Mouse (Mus musculus): ENCODE measurements around the gene Macf1. TPM values are rescaled to one million over a fixed set of nuclear protein-coding genes. Genes with fewer than 3 reads are reported as not detected.
"Not testable (repeated sequence)": the region's sequence is repeated elsewhere in the genome, so short reads cannot be mapped to it uniquely, and the experiment has no call there.

The Macf1 gene
- polyA plus RNA-seq, 1 experiment from 2014 or later: 120 TPM

GRCm38 (mm10) chr4:123328946-123329345 lies 355.2 kb downstream of the Macf1 start:
- H3K9me3 ChIP-seq (ENCODE audit: control insufficient read depth, low read length): no peaks in the 10 kb centered on the region
- H3K27ac ChIP-seq: no peak overlapping the region
- no peak for DNase-seq (ENCODE audit: low spot score)
- H3K4me3 ChIP-seq (replicated peaks; ENCODE audit: low read length): no peak overlapping the region
- no peaks in the 10 kb centered on the region for H3K27me3 ChIP-seq (ENCODE audit: control insufficient read depth, insufficient read depth, low read length)
- H3K36me3 ChIP-seq (replicated peaks; ENCODE audit: control insufficient read depth, insufficient read depth): no peaks in the 10 kb centered on the region
- no peak overlapping the region for H3K9ac ChIP-seq
- whole genome bisulfite sequencing: 71% methylated on average over 6 of the region's 6 CpGs
- H3K4me1 ChIP-seq (replicated peaks; ENCODE audit: control insufficient read depth, insufficient read depth, low read length): no peaks in the 10 kb centered on the region
- no peak overlapping the region for H3K4me2 ChIP-seq (replicated peaks)
- no peak for ATAC-seq (ENCODE audit: low FRiP score)

GRCm38 (mm10) chr4:123327630-123328029 lies 356.5 kb downstream of the Macf1 start:
- Histone ChIP-seq H3K9ac (no peak overlapping the region), H3K4me1 (replicated peaks; ENCODE audit: control insufficient read depth, insufficient read depth, low read length) (no peaks in the 10 kb centered on the region), H3K9me3 (ENCODE audit: control insufficient read depth, low read length) (no peaks in the 10 kb centered on the region), H3K4me3 (replicated peaks; ENCODE audit: low read length) (no peak overlapping the region), H3K36me3 (replicated peaks; ENCODE audit: control insufficient read depth, insufficient read depth) (no peaks in the 10 kb centered on the region), H3K4me2 (replicated peaks) (no peak overlapping the region), H3K27me3 (ENCODE audit: control insufficient read depth, insufficient read depth, low read length) (peaks cover 7% of the 10 kb centered on the region; the same call in 1 of the 2 replicates), H3K27ac (no peak overlapping the region)
- ATAC-seq (ENCODE audit: low FRiP score) (no peak), DNase-seq (ENCODE audit: low spot score) (no peak)
- 61% methylated on average over 3 of the region's 3 CpGs for WGBS

- Histone ChIP-seq H3K9ac (no peak overlapping the region), H3K27me3 (ENCODE audit: control insufficient read depth, insufficient read depth, low read length) (peaks cover 14% of the 10 kb centered on the region; the same call in 1 of the 2 replicates), H3K4me3 (replicated peaks; ENCODE audit: low read length) (no peak overlapping the region), H3K4me2 (replicated peaks) (no peak overlapping the region), H3K9me3 (ENCODE audit: control insufficient read depth, low read length) (no peaks in the 10 kb centered on the region), H3K27ac (no peak overlapping the region), H3K4me1 (replicated peaks; ENCODE audit: control insufficient read depth, insufficient read depth, low read length) (no peaks in the 10 kb centered on the region), H3K36me3 (replicated peaks; ENCODE audit: control insufficient read depth, insufficient read depth) (no peaks in the 10 kb centered on the region)
- 75% methylated on average over 3 of the region's 3 CpGs for WGBS
- no peak for ATAC-seq (ENCODE audit: low FRiP score)
- DNase-seq (ENCODE audit: low spot score): no peak
Measured at GRCm38 (mm10) chr4:123326087-123326486, 358.1 kb downstream of the Macf1 start.

- H3K27ac ChIP-seq: no peak within 1 kb of the TSS
- ATAC-seq (ENCODE audit: low FRiP score) (no peak), DNase-seq (ENCODE audit: low spot score) (no peak)
- H3K9me3 ChIP-seq (ENCODE audit: control insufficient read depth, low read length): no peaks in the 10 kb centered on the region
- H3K9ac ChIP-seq: no peak within 1 kb of the TSS
- peak within 1 kb of the TSS; percentile 43 for H3K4me2 ChIP-seq (replicated peaks)
- H3K4me1 ChIP-seq (replicated peaks; ENCODE audit: control insufficient read depth, insufficient read depth, low read length): no peaks in the 10 kb centered on the region
- H3K36me3 ChIP-seq (replicated peaks; ENCODE audit: control insufficient read depth, insufficient read depth): no peaks in the 10 kb centered on the region
- H3K4me3 ChIP-seq (replicated peaks; ENCODE audit: low read length): peak within 1 kb of the TSS; percentile 14; the same call in 1 of the 2 replicates
- H3K27me3 ChIP-seq (ENCODE audit: control insufficient read depth, insufficient read depth, low read length): peaks cover 14% of the 10 kb centered on the region; the same call in 1 of the 2 replicates
- WGBS: 17% methylated on average over 13 of the region's 13 CpGs
Measured at GRCm38 (mm10) chr4:123323534-123323933, 360.6 kb downstream of the Macf1 start, which contains the start of gene Oxct2a. Oxct2a (minus strand) TSS chr4:123323634.

GRCm38 (mm10) chr4:123322910-123323309 lies 361.2 kb downstream of the Macf1 start:
- not testable (repeated sequence) for H3K9ac ChIP-seq; DNase-seq (ENCODE audit: low spot score); H3K27ac ChIP-seq; H3K4me1 ChIP-seq (replicated peaks; ENCODE audit: control insufficient read depth, insufficient read depth, low read length); H3K36me3 ChIP-seq (replicated peaks; ENCODE audit: control insufficient read depth, insufficient read depth); ATAC-seq (ENCODE audit: low FRiP score); H3K9me3 ChIP-seq (ENCODE audit: control insufficient read depth, low read length)
- H3K4me3 ChIP-seq (replicated peaks; ENCODE audit: low read length): peak overlapping the region; percentile 14; the same call in 1 of the 2 replicates
- H3K27me3 ChIP-seq (ENCODE audit: control insufficient read depth, insufficient read depth, low read length): peaks cover 14% of the 10 kb centered on the region; the same call in 1 of the 2 replicates
- H3K4me2 ChIP-seq (replicated peaks): peak overlapping the region; percentile 43
- 18% methylated on average over 28 of the region's 38 CpGs for WGBS

GRCm38 (mm10) chr4:123314497-123314896 lies 369.7 kb downstream of the Macf1 start:
- Histone ChIP-seq H3K4me3 (replicated peaks; ENCODE audit: low read length) (no peak overlapping the region), H3K27me3 (ENCODE audit: control insufficient read depth, insufficient read depth, low read length) (no peaks in the 10 kb centered on the region), H3K36me3 (replicated peaks; ENCODE audit: control insufficient read depth, insufficient read depth) (no peaks in the 10 kb centered on the region), H3K9ac (no peak overlapping the region), H3K4me1 (replicated peaks; ENCODE audit: control insufficient read depth, insufficient read depth, low read length) (no peaks in the 10 kb centered on the region), H3K27ac (no peak overlapping the region), H3K9me3 (ENCODE audit: control insufficient read depth, low read length) (no peaks in the 10 kb centered on the region), H3K4me2 (replicated peaks) (no peak overlapping the region)
- no peak for ATAC-seq (ENCODE audit: low FRiP score)
- 89% methylated on average over 3 of the region's 3 CpGs for WGBS
- no peak for DNase-seq (ENCODE audit: low spot score)

GRCm38 (mm10) chr4:123313010-123313409 lies 371.1 kb downstream of the Macf1 start:
- no peak overlapping the region for H3K4me2 ChIP-seq (replicated peaks)
- ATAC-seq (ENCODE audit: low FRiP score) (no peak), DNase-seq (ENCODE audit: low spot score) (no peak)
- no peak overlapping the region for H3K9ac ChIP-seq
- H3K27me3 ChIP-seq (ENCODE audit: control insufficient read depth, insufficient read depth, low read length): no peaks in the 10 kb centered on the region
- H3K27ac ChIP-seq: no peak overlapping the region
- no peaks in the 10 kb centered on the region for H3K36me3 ChIP-seq (replicated peaks; ENCODE audit: control insufficient read depth, insufficient read depth)
- H3K9me3 ChIP-seq (ENCODE audit: control insufficient read depth, low read length): no peaks in the 10 kb centered on the region
- 85% methylated on average over 6 of the region's 6 CpGs for WGBS
- H3K4me3 ChIP-seq (replicated peaks; ENCODE audit: low read length): no peak overlapping the region
- H3K4me1 ChIP-seq (replicated peaks; ENCODE audit: control insufficient read depth, insufficient read depth, low read length): no peaks in the 10 kb centered on the region

GRCm38 (mm10) chr4:123311845-123312244 lies 372.3 kb downstream of the Macf1 start:
- Histone ChIP-seq H3K36me3 (replicated peaks; ENCODE audit: control insufficient read depth, insufficient read depth) (no peaks in the 10 kb centered on the region), H3K9ac (no peak overlapping the region), H3K27me3 (ENCODE audit: control insufficient read depth, insufficient read depth, low read length) (no peaks in the 10 kb centered on the region), H3K4me2 (replicated peaks) (no peak overlapping the region), H3K4me1 (replicated peaks; ENCODE audit: control insufficient read depth, insufficient read depth, low read length) (no peaks in the 10 kb centered on the region), H3K9me3 (ENCODE audit: control insufficient read depth, low read length) (no peaks in the 10 kb centered on the region), H3K4me3 (replicated peaks; ENCODE audit: low read length) (no peak overlapping the region), H3K27ac (no peak overlapping the region)
- ATAC-seq (ENCODE audit: low FRiP score) (no peak), DNase-seq (ENCODE audit: low spot score) (no peak)
- 87% methylated on average over 7 of the region's 7 CpGs for WGBS

GRCm38 (mm10) chr4:123308292-123308691 lies 375.9 kb downstream of the Macf1 start:
- H3K27me3 ChIP-seq (ENCODE audit: control insufficient read depth, insufficient read depth, low read length): no peaks in the 10 kb centered on the region
- 62% methylated on average over 3 of the region's 3 CpGs for WGBS
- DNase-seq (ENCODE audit: low spot score): no peak

GRCm38 (mm10) chr4:123306999-123307398 lies 377.2 kb downstream of the Macf1 start:
- Histone ChIP-seq H3K4me2 (replicated peaks) (no peak overlapping the region), H3K36me3 (replicated peaks; ENCODE audit: control insufficient read depth, insufficient read depth) (peaks cover 12% of the 10 kb centered on the region), H3K9me3 (ENCODE audit: control insufficient read depth, low read length) (no peaks in the 10 kb centered on the region), H3K4me3 (replicated peaks; ENCODE audit: low read length) (no peak overlapping the region), H3K27ac (no peak overlapping the region), H3K9ac (no peak overlapping the region), H3K4me1 (replicated peaks; ENCODE audit: control insufficient read depth, insufficient read depth, low read length) (no peaks in the 10 kb centered on the region), H3K27me3 (ENCODE audit: control insufficient read depth, insufficient read depth, low read length) (no peaks in the 10 kb centered on the region)
- ATAC-seq (ENCODE audit: low FRiP score) (no peak), DNase-seq (ENCODE audit: low spot score) (no peak)
- 92% methylated on average over 10 of the region's 10 CpGs for WGBS

More at GRCm38 (mm10) chr4:123308292-123308691, 375.9 kb downstream of the Macf1 start:
- Histone ChIP-seq H3K9ac (no peak overlapping the region), H3K4me3 (replicated peaks; ENCODE audit: low read length) (no peak overlapping the region), H3K9me3 (ENCODE audit: control insufficient read depth, low read length) (no peaks in the 10 kb centered on the region), H3K27ac (no peak overlapping the region), H3K4me1 (replicated peaks; ENCODE audit: control insufficient read depth, insufficient read depth, low read length) (no peaks in the 10 kb centered on the region), H3K36me3 (replicated peaks; ENCODE audit: control insufficient read depth, insufficient read depth) (peaks cover 5% of the 10 kb centered on the region; the same call in 1 of the 2 replicates), H3K4me2 (replicated peaks) (no peak overlapping the region)
- no peak for ATAC-seq (ENCODE audit: low FRiP score)
